Comparison of ENCODE assay signal across 19 mouse cellular contexts in the genomic region with DNA sequence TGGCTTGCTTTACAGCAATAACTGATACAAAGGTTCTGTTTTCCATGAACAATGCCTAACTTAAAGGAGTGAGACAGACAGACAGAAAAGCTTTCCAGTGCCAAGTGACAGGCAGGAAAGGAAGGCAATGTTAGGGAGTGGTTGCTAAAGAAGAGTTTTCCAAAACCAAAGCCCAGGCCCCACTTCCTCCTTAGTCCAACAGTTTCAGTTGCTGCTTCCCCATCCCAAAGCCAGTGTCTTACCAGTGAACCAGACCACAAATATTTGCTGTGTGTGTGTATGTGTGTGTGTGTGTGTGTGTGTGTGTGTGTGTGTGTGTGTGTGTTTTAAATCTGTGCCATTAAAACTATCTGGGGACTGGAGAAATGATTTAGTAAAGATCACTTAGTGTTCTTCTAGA.
"Had no signal": no experiment of that assay in that cellular context is flagged by ENCODE, and none has a peak within 500 bp of the region (broad histone marks: within the 10 kb centered on the region; RNA-seq: fewer than 3 reads in every experiment).

No protein-coding gene starts in this region.

- DNase-seq: kidney, adult 11 months; kidney, adult 9 months; kidney, postnatal 36 days; layer of hippocampus, adult 9-11 months; layer of hippocampus, postnatal 36 days; liver; lung, adult 18-20 months; lung, postnatal 4 days; right cerebral cortex, adult 18-20 months; spleen, adult 18-20 months; thymus, adult 2 months; thymus, postnatal 25 days had no signal

- H3K9me3 ChIP-seq: limb, embryonic 12.5 days; midbrain, embryonic 13.5 days; neural tube, embryonic 15.5 days; stomach, embryonic 15.5 days had no signal

- H3K4me1 ChIP-seq: limb, embryonic 12.5 days; midbrain, embryonic 13.5 days; stomach, embryonic 15.5 days had no signal

- H3K36me3 ChIP-seq: limb, embryonic 12.5 days; midbrain, embryonic 13.5 days; stomach, embryonic 15.5 days had no signal

- H3K4me3 ChIP-seq: limb, embryonic 12.5 days; midbrain, embryonic 13.5 days; myocyte; neural tube, embryonic 15.5 days; stomach, embryonic 15.5 days had no signal

- H3K9ac ChIP-seq: limb, embryonic 12.5 days; liver, embryonic 14.5 days; midbrain, embryonic 13.5 days; neural tube, embryonic 15.5 days; stomach, embryonic 15.5 days had no signal

- H3K4me2 ChIP-seq: limb, embryonic 12.5 days; midbrain, embryonic 13.5 days; neural tube, embryonic 15.5 days; stomach, embryonic 15.5 days had no signal

- H3K27me3 ChIP-seq: limb, embryonic 12.5 days; midbrain, embryonic 13.5 days; neural tube, embryonic 15.5 days; stomach, embryonic 15.5 days had no signal

- ATAC-seq: midbrain, embryonic 13.5 days had no signal

- H3K27ac ChIP-seq: kidney, postnatal 0 days; limb, embryonic 12.5 days; liver, embryonic 14.5 days; midbrain, embryonic 13.5 days; neural tube, embryonic 15.5 days; stomach, embryonic 15.5 days had no signal
